Mouse (Mus musculus): ENCODE measurements around the gene Slc35a2.

GRCm38 (mm10) chrX:7922032-7922431 lies 38.2 kb downstream of the Slc35a2 start:
- no peak for TF ChIP-seq POLR2A (IDR thresholded peaks at IDR 0.05; ENCODE audit: control insufficient read depth, extremely low read depth, insufficient read depth, low read length, poor library complexity)
- TF ChIP-seq CTCF (IDR thresholded peaks at IDR 0.05; ENCODE audit: borderline replicate concordance, control insufficient read depth, extremely low read depth, insufficient read depth, low read length, poor library complexity): no peak

All from thymus, adult 2 months (tissue).